Mouse (Mus musculus) thymus, postnatal 4 days (tissue): ENCODE results near the gene Gm11756.
"Not testable (repeated sequence)": the region's sequence is repeated elsewhere in the genome, so short reads cannot be mapped to it uniquely, and the experiment has no call there.

Source experiments
- DNase-seq: peaks from one replicate; pipeline ENCODE4 v3.0.0; 2021

The Gm11756 gene

DNA sequence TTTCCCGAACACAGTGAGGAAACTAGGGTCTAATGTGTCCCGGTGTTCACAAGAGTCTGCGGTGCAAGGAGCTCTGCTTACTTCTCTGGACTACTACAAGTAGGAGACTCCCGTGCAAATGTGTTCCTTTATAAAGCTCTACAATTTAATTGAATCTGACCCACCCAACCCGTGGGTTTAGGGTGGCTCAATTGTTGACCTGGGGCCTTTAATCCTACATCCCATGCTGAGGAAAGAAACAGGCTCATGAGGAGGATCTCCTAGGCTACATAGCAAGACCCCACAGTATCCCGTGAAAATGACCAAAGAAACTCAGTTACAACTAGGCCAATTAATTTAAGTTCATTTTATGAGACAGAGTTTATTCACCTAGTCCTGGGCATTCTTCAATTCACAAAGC is at the start of gene Gm11756:
Gene Gm11756 (minus strand): TSS at position 101 of the 400 bp plus-strand sequence.
- not testable (repeated sequence) for DNase-seq

DNA sequence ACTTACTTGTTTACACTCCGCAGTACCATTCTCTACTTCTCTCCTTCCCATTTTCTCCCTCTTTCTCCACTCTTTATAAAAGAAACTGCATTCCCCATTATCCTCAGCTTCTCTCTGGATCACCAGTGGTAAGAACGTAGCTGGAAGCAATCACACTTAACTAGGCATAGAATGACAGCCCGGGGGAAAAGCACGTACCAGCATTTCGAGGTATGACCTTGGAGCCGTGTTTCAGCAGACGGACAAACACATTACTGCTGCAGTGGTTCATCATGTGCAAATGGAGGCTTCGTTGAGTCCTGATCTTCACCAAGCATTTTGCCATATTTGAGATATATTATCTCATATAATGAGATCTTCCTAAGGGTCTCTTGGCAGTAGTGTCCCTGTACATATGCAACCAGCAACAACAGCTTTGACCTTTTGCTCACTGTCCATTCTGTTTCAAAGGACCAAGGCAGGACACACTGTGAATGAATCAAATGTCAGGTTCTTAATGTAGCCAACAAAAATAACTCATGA is 29.9 kb upstream of the Gm11756 start, which contains the start of gene 2310002L09Rik:
Gene 2310002L09Rik (minus strand): TSS at position 472 of the 522 bp plus-strand sequence.
- no peak for DNase-seq

- DNase-seq = not testable (repeated sequence)
Observed at GRCm38 (mm10) chr4:73905853-73906252, 14.7 kb downstream of the Gm11756 start, which contains the start of gene Gm13871. TSS of gene Gm13871 (minus strand) at chr4:73905953.

DNA sequence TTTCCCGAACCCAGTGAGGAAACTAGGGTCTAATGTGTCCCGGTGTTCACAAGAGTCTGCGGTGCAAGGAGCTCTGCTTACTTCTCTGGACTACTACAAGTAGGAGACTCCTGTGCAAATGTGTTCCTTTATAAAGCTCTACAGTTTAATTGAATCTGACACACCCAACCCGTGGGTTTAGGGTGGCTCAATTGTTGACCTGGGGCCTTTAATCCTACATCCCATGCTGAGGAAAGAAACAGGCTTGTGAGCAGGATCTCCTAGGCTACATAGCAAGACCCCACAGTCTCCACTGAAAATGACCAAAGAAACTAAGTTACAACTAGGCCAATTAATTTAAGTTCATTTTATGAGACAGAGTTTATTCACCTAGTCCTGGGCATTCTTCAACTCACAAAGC is 29.5 kb downstream of the Gm11756 start, which contains the start of gene Gm11757:
Gene Gm11757 (minus strand): TSS at position 101 of the 400 bp plus-strand sequence.
- not testable (repeated sequence) for DNase-seq

- DNase-seq = not testable (repeated sequence)
Observed at GRCm38 (mm10) chr4:73876166-73876565, 44.4 kb downstream of the Gm11756 start, which contains the start of gene Gm11758. TSS of gene Gm11758 (minus strand) at chr4:73876266.
